Mouse (Mus musculus): ENCODE results near the gene Elf1.

DNA sequence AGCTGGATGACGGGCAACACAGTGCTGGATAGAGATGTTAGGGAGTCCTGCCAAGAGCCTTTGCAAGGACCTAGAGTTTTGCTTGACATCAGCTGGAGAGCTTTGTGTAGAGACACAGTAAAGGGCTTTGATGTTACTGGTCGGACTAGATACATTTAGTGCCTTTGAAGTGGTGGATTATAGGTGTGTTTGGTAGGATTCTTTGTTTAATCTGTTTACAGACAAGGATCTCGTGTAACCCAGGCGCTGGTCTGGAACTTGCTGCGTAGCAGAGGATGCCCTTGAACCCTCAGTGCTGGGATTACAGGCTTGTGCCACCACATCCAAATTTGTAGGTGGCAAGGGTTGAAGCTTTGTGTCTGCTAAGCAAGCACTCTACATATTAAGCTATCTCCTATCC is 113.1 kb downstream of the Elf1 start:
- TF ChIP-seq CTCF (IDR thresholded peaks at IDR 0.05) = no peak
- TF ChIP-seq EP300 (IDR thresholded peaks at IDR 0.05) = no peak

All from lung, postnatal 0 days (tissue).